Mouse (Mus musculus): Measurements from ENCODE around the gene Rbbp7. TPM values are rescaled to one million over a fixed set of nuclear protein-coding genes. Genes with fewer than 3 reads are reported as not detected.
"Not testable (repeated sequence)": the region's sequence is repeated elsewhere in the genome, so short reads cannot be mapped to it uniquely, and the experiment has no call there.

The Rbbp7 gene
- total and polyA plus RNA-seq, 3 experiments = 217 to 558 (median 377) TPM

GRCm38 (mm10) chrX:162791392-162791791, 31.2 kb downstream of the Rbbp7 start:
- H3K9ac ChIP-seq (ENCODE audit: control insufficient read depth, low read depth, low read length, poor library complexity, severe bottlenecking); H3K4me1 ChIP-seq (ENCODE audit: control insufficient read depth in 1 of 2, insufficient read depth in 2 of 2, low read length in 2 of 2); H3K36me3 ChIP-seq (ENCODE audit: control insufficient read depth in 1 of 2, insufficient read depth in 2 of 2, low read length in 2 of 2); H3K79me2 ChIP-seq (ENCODE audit: control insufficient read depth, insufficient read depth, low read length, poor library complexity); H3K9me3 ChIP-seq (replicated peaks; ENCODE audit: insufficient read depth, low read length); H3K27me3 ChIP-seq (ENCODE audit: control insufficient read depth in 1 of 2, insufficient read depth in 2 of 2, low read length in 2 of 2); H3K4me3 ChIP-seq (ENCODE audit: control insufficient read depth in 1 of 2, insufficient read depth in 1 of 2, low read depth in 2 of 2, low read length in 2 of 2); H3K27ac ChIP-seq (ENCODE audit: control insufficient read depth, low read depth, low read length): not testable (repeated sequence)
- DNase-seq (ENCODE audit: low read depth, low spot score) = peak; percentile 45
- peak; percentile 36 for TF ChIP-seq SMC3 (IDR thresholded peaks at IDR 0.05; ENCODE audit: low read depth, low read length)
- peak; percentile 14 for TF ChIP-seq RAD21 (IDR thresholded peaks at IDR 0.05; ENCODE audit: low read depth, low read length)
- 0 out of 4 replicates have a peak, but pooled peaks of 1 of the 2 experiments have one; percentile 23 for TF ChIP-seq POLR2A (IDR thresholded peaks at IDR 0.05; ENCODE audit: control insufficient read depth in 1 of 2, insufficient read depth in 1 of 2, low read depth in 1 of 2, low read length in 2 of 2, poor library complexity in 1 of 2)
- peak in 2 of 3 experiments; percentile 32 to 49; a peak in 4 of 6 replicates for TF ChIP-seq CTCF (IDR thresholded peaks at IDR 0.05 in 2 of 3, conservative IDR thresholded peaks at IDR 0.05 in 1 of 3; ENCODE audit: control insufficient read depth in 1 of 3, insufficient read depth in 1 of 3, low read depth in 2 of 3, low read length in 3 of 3, poor library complexity in 1 of 3, severe bottlenecking in 1 of 3)

GRCm38 (mm10) chrX:162800371-162800770, 40.2 kb downstream of the Rbbp7 start:
- H3K36me3 ChIP-seq (ENCODE audit: control insufficient read depth in 1 of 2, insufficient read depth in 2 of 2, low read length in 2 of 2) = peaks cover 0 to 26% of the 10 kb centered on the region in 2 experiments; a peak in 2 of 4 replicates
- peak; percentile 73 for DNase-seq (ENCODE audit: low read depth, low spot score)
- no peaks in the 10 kb centered on the region for H3K4me1 ChIP-seq (ENCODE audit: control insufficient read depth in 1 of 2, insufficient read depth in 2 of 2, low read length in 2 of 2)
- no peaks in the 10 kb centered on the region for H3K79me2 ChIP-seq (ENCODE audit: control insufficient read depth, insufficient read depth, low read length, poor library complexity)
- H3K9me3 ChIP-seq (replicated peaks; ENCODE audit: insufficient read depth, low read length) = no peaks in the 10 kb centered on the region
- no peaks in the 10 kb centered on the region for H3K27me3 ChIP-seq (ENCODE audit: control insufficient read depth in 1 of 2, insufficient read depth in 2 of 2, low read length in 2 of 2)
- no peak overlapping the region for H3K4me3 ChIP-seq (ENCODE audit: control insufficient read depth in 1 of 2, insufficient read depth in 1 of 2, low read depth in 2 of 2, low read length in 2 of 2)
- H3K27ac ChIP-seq (ENCODE audit: control insufficient read depth, low read depth, low read length) = no peak overlapping the region
- TF ChIP-seq CTCF (IDR thresholded peaks at IDR 0.05 in 2 of 3, conservative IDR thresholded peaks at IDR 0.05 in 1 of 3; ENCODE audit: control insufficient read depth in 1 of 3, insufficient read depth in 1 of 3, low read depth in 2 of 3, low read length in 3 of 3, poor library complexity in 1 of 3, severe bottlenecking in 1 of 3) (peak; percentile 55 to 78 (median 56)), SMC3 (IDR thresholded peaks at IDR 0.05; ENCODE audit: low read depth, low read length) (peak; percentile 73), CHD2 (IDR thresholded peaks at IDR 0.05; ENCODE audit: low read length) (no peak), MYC (IDR thresholded peaks at IDR 0.05; ENCODE audit: low read depth, low read length) (no peak), RAD21 (IDR thresholded peaks at IDR 0.05; ENCODE audit: low read depth, low read length) (peak; percentile 72), ZC3H11A (IDR thresholded peaks at IDR 0.05; ENCODE audit: low read depth, low read length) (peak; percentile 50), TAL1 (IDR thresholded peaks at IDR 0.05; ENCODE audit: low read length) (no peak), KAT2A (conservative IDR thresholded peaks at IDR 0.05; ENCODE audit: low read depth, low read length) (no peak), TCF12 (IDR thresholded peaks at IDR 0.05; ENCODE audit: low read depth, low read length) (no peak)
- H3K9ac ChIP-seq (ENCODE audit: control insufficient read depth, low read depth, low read length, poor library complexity, severe bottlenecking) = no peak overlapping the region

GRCm38 (mm10) chrX:162828016-162828415, 67.8 kb downstream of the Rbbp7 start:
- TF ChIP-seq UBTF (IDR thresholded peaks at IDR 0.05; ENCODE audit: borderline replicate concordance, insufficient read depth, low read depth, low read length) = no peak
- no peak for TF ChIP-seq ZMIZ1 (IDR thresholded peaks at IDR 0.05; ENCODE audit: low read depth, low read length)
- TF ChIP-seq ETS1 (IDR thresholded peaks at IDR 0.05; ENCODE audit: low read depth, low read length) = no peak
- TF ChIP-seq RCOR1 (IDR thresholded peaks at IDR 0.05; ENCODE audit: low read depth, low read length) = no peak
- TF ChIP-seq TAL1 (IDR thresholded peaks at IDR 0.05; ENCODE audit: low read length) = no peak
- TF ChIP-seq MAX (IDR thresholded peaks at IDR 0.05; ENCODE audit: low read length) = no peak
- TF ChIP-seq ELF1 (IDR thresholded peaks at IDR 0.05; ENCODE audit: low read depth, low read length) = no peak
- no peak for TF ChIP-seq USF2 (IDR thresholded peaks at IDR 0.05; ENCODE audit: borderline replicate concordance in 1 of 2, insufficient read depth in 1 of 2, low read depth in 1 of 2, low read length in 2 of 2)
- Histone ChIP-seq H3K9me3 (replicated peaks; ENCODE audit: insufficient read depth, low read length) (no peaks in the 10 kb centered on the region), H3K4me1 (ENCODE audit: control insufficient read depth in 1 of 2, insufficient read depth in 2 of 2, low read length in 2 of 2) (peaks cover 6 to 13% of the 10 kb centered on the region in 2 experiments), H3K9ac (ENCODE audit: control insufficient read depth, low read depth, low read length, poor library complexity, severe bottlenecking) (peak overlapping the region; percentile 42), H3K27ac (ENCODE audit: control insufficient read depth, low read depth, low read length) (peak overlapping the region; percentile 24; the same call in 1 of the 2 replicates), H3K4me3 (ENCODE audit: control insufficient read depth in 1 of 2, insufficient read depth in 1 of 2, low read depth in 2 of 2, low read length in 2 of 2) (peak overlapping the region; percentile 55 to 73), H3K36me3 (ENCODE audit: control insufficient read depth in 1 of 2, insufficient read depth in 2 of 2, low read length in 2 of 2) (peaks cover 2 to 26% of the 10 kb centered on the region in 2 experiments), H3K79me2 (ENCODE audit: control insufficient read depth, insufficient read depth, low read length, poor library complexity) (peaks cover 26% of the 10 kb centered on the region), H3K27me3 (ENCODE audit: control insufficient read depth in 1 of 2, insufficient read depth in 2 of 2, low read length in 2 of 2) (no peaks in the 10 kb centered on the region)
- DNase-seq (ENCODE audit: low read depth, low spot score) = peak; percentile 51
